Comparison of ENCODE assay signal across 18 mouse cellular contexts in genomic region chr10:75156835-75157234, GRCm38 (mm10). TPM values are rescaled to one million over a fixed set of nuclear protein-coding genes. Genes with fewer than 3 reads are reported as not detected.
A peak's percentile ranks its signal among the peaks of the same experiment; 100 is the strongest.
DNase-seq lines count a peak whose midpoint lies in the region; ATAC-seq and TF ChIP-seq lines count a peak whose summit lies in the region.
"Had no signal": no experiment of that assay in that cellular context is flagged by ENCODE, and none has a peak within 500 bp of the region (broad histone marks: within the 10 kb centered on the region; RNA-seq: fewer than 3 reads in every experiment).

No protein-coding gene starts in this region.

- no peak for ATAC-seq in megakaryocyte, adult 5-6 weeks (ENCODE audit: poor library complexity, severe bottlenecking)
- ATAC-seq in intestine, postnatal 0 days, result peak; percentile 35; the same call in 1 of the 2 replicates
- ATAC-seq in kidney, embryonic 14.5 days (ENCODE audit: low FRiP score, low TSS enrichment), result peak; percentile 82
- no peak for ATAC-seq in erythroblast, adult 5-6 weeks (replicated peaks; ENCODE audit: low FRiP score, poor library complexity, severe bottlenecking)

- no peaks in the 10 kb centered on the region for H3K27me3 ChIP-seq in megakaryocyte, embryonic 14.5 days (replicated peaks)
- no peaks in the 10 kb centered on the region for H3K27me3 ChIP-seq in intestine, postnatal 0 days (replicated peaks; ENCODE audit: control insufficient read depth, insufficient read depth, low read length)
- H3K27me3 ChIP-seq in kidney, embryonic 14.5 days (ENCODE audit: control insufficient read depth, insufficient read depth, low read length), result no peaks in the 10 kb centered on the region
- H3K27me3 ChIP-seq: embryonic facial prominence, embryonic 12.5 days; heart, embryonic 15.5 days; hindbrain, embryonic 15.5 days; liver, embryonic 13.5 days; neural tube, embryonic 13.5 days had no signal

- peak overlapping the region; percentile 42 for H3K4me3 ChIP-seq in megakaryocyte, embryonic 14.5 days (replicated peaks)
- H3K4me3 ChIP-seq in intestine, postnatal 0 days (ENCODE audit: low read depth, low read length), result no peak overlapping the region
- no peak overlapping the region for H3K4me3 ChIP-seq in kidney, embryonic 14.5 days (ENCODE audit: low read length)
- H3K4me3 ChIP-seq: embryonic facial prominence, embryonic 12.5 days; heart, embryonic 15.5 days; hindbrain, embryonic 15.5 days; layer of hippocampus, adult 2 months; limb, embryonic 10.5 days; liver, embryonic 13.5 days; neural tube, embryonic 13.5 days had no signal

- TF ChIP-seq CTCF in intestine, postnatal 0 days (IDR thresholded peaks at IDR 0.05; ENCODE audit: low read depth), result no peak

- peaks cover 21% of the 10 kb centered on the region for H3K4me1 ChIP-seq in megakaryocyte, embryonic 14.5 days
- H3K4me1 ChIP-seq in intestine, postnatal 0 days (replicated peaks; ENCODE audit: control insufficient read depth, insufficient read depth, low read length), result no peaks in the 10 kb centered on the region
- H3K4me1 ChIP-seq in kidney, embryonic 14.5 days (ENCODE audit: control insufficient read depth, insufficient read depth, low read length), result peaks cover 18% of the 10 kb centered on the region
- H3K4me1 ChIP-seq: embryonic facial prominence, embryonic 12.5 days; heart, embryonic 15.5 days; hindbrain, embryonic 15.5 days; limb, embryonic 10.5 days; liver, embryonic 13.5 days; neural tube, embryonic 13.5 days had no signal

- H3K36me3 ChIP-seq in megakaryocyte, embryonic 14.5 days (replicated peaks; ENCODE audit: low read length), result peaks cover 95% of the 10 kb centered on the region
- peaks cover 72% of the 10 kb centered on the region for H3K36me3 ChIP-seq in intestine, postnatal 0 days (ENCODE audit: control insufficient read depth, insufficient read depth)
- H3K36me3 ChIP-seq in kidney, embryonic 14.5 days (ENCODE audit: control insufficient read depth, insufficient read depth, low read length), result peaks cover 29% of the 10 kb centered on the region

- peaks cover under 1% of the 10 kb centered on the region; the same call in 1 of the 2 replicates for H3K9me3 ChIP-seq in megakaryocyte, embryonic 14.5 days
- H3K9me3 ChIP-seq in intestine, postnatal 0 days (ENCODE audit: control insufficient read depth), result no peaks in the 10 kb centered on the region
- H3K9me3 ChIP-seq in kidney, embryonic 14.5 days (ENCODE audit: control insufficient read depth, low read length), result no peaks in the 10 kb centered on the region
- H3K9me3 ChIP-seq: embryonic facial prominence, embryonic 12.5 days; heart, embryonic 15.5 days; hindbrain, embryonic 15.5 days; limb, embryonic 10.5 days; liver, embryonic 13.5 days; neural tube, embryonic 13.5 days had no signal

- H3K4me2 ChIP-seq in intestine, postnatal 0 days (replicated peaks; ENCODE audit: low read depth), result no peak overlapping the region
- no peak overlapping the region for H3K4me2 ChIP-seq in kidney, embryonic 14.5 days (replicated peaks; ENCODE audit: low read depth, low read length)
- H3K4me2 ChIP-seq: embryonic facial prominence, embryonic 12.5 days; heart, embryonic 15.5 days; hindbrain, embryonic 15.5 days; liver, embryonic 13.5 days; neural tube, embryonic 13.5 days had no signal

- no peak overlapping the region for H3K9ac ChIP-seq in intestine, postnatal 0 days (ENCODE audit: low read depth, low read length)
- no peak overlapping the region for H3K9ac ChIP-seq in kidney, embryonic 14.5 days (ENCODE audit: low read depth, low read length)
- H3K9ac ChIP-seq: embryonic facial prominence, embryonic 12.5 days; heart, embryonic 15.5 days; hindbrain, embryonic 15.5 days; liver, embryonic 13.5 days; neural tube, embryonic 13.5 days had no signal

- WGBS in intestine, postnatal 0 days, result 73% methylated on average over 6 of the region's 6 CpGs
- WGBS in kidney, embryonic 14.5 days, result 37% methylated on average over 6 of the region's 6 CpGs

- peak; percentile 31 to 53 for DNase-seq in kidney, postnatal 4 days
- DNase-seq in right cerebral cortex, adult 2 months (ENCODE audit: low spot score in 2 of 2), result no peak
- DNase-seq: cerebellum, postnatal 10 days; gastrocnemius, postnatal 10 days; heart, adult 18-20 months; liver, embryonic 13.5 days; thymus, postnatal 14 days had no signal

- peak overlapping the region; percentile 28; the same call in 1 of the 2 replicates for H3K27ac ChIP-seq in intestine, postnatal 0 days (ENCODE audit: low read depth, low read length)
- no peak overlapping the region for H3K27ac ChIP-seq in kidney, embryonic 14.5 days (ENCODE audit: low read depth, low read length)
- H3K27ac ChIP-seq: embryonic facial prominence, embryonic 12.5 days; heart, embryonic 15.5 days; hindbrain, embryonic 15.5 days; layer of hippocampus, adult 2 months; limb, embryonic 10.5 days; liver, embryonic 13.5 days; neural tube, embryonic 13.5 days had no signal

RNA-seq across cellular contexts. Expression of gene Specc1l, which starts 55.0 kb away (rescaled TPM):
- 1.5 and 2.5 TPM in 2 replicates for polyA plus RNA-seq in megakaryocyte, embryonic 14.5 days (2012; ENCODE audit: insufficient read depth, low replicate concordance)
- 22.4 and 29.4 TPM in 2 replicates for total RNA-seq in megakaryocyte, adult 5-6 weeks (2015)
- 26.1 and 29.3 TPM in 2 replicates for total RNA-seq in megakaryocyte, adult 5-6 weeks (2017)
- polyA plus RNA-seq in intestine, postnatal 0 days (2015; fragmentation: Nextera tagmentation; extraction: Ambion mirVana), result 13.0 and 14.2 TPM in 2 replicates
- polyA plus RNA-seq in kidney, embryonic 14.5 days (2014; fragmentation: Nextera tagmentation; extraction: Ambion mirVana), result 17.2 and 27.6 TPM in 2 replicates
- total RNA-seq in erythroblast, adult 5-6 weeks (2015; ENCODE audit: low replicate concordance), result 14.2 and 22.1 TPM in 2 replicates
- total RNA-seq in erythroblast, adult 5-6 weeks (2017; ENCODE audit: low replicate concordance), result 9.8 and 11.4 TPM in 2 replicates

Comparison
In these comparisons a context has a peak if more than half of its experiments do, and no peak if none do; other contexts are left out.
1. ATAC-seq: peak in intestine, postnatal 0 days (single experiment) and kidney, embryonic 14.5 days (single experiment); none in megakaryocyte, adult 5-6 weeks (single experiment) and erythroblast, adult 5-6 weeks (single experiment).
2. DNase-seq: peak in kidney, postnatal 4 days (2 of 2); none in right cerebral cortex, adult 2 months (0 of 2).